Mouse (Mus musculus) cerebellum, adult 11-12 months (tissue): ENCODE measurements around the gene Os9.

Experiments
- DNase-seq: peaks from one replicate; pipeline ENCODE4 v3.0.0; 2022

Os9 gene

DNA sequence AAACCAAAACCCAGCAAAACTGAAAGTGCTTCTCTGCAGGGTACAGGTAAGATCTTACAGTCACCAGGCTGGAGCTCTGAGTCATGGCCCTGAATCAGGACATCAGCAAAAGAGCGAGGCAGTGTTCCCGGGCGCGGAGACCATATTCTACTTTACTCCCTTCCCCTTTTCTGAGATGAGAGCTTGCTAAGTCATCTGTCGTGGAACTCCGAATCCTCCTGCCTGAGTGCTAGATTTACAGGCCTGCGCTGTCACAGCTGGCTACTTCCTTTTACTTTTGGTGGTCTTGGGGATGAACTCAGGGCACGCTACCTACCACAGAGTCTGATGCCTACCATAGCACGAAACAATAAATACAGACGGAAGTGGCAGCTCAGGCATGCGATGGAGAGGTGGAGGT, 6.5 kb downstream of the Os9 start:
- no peak for DNase-seq

DNA sequence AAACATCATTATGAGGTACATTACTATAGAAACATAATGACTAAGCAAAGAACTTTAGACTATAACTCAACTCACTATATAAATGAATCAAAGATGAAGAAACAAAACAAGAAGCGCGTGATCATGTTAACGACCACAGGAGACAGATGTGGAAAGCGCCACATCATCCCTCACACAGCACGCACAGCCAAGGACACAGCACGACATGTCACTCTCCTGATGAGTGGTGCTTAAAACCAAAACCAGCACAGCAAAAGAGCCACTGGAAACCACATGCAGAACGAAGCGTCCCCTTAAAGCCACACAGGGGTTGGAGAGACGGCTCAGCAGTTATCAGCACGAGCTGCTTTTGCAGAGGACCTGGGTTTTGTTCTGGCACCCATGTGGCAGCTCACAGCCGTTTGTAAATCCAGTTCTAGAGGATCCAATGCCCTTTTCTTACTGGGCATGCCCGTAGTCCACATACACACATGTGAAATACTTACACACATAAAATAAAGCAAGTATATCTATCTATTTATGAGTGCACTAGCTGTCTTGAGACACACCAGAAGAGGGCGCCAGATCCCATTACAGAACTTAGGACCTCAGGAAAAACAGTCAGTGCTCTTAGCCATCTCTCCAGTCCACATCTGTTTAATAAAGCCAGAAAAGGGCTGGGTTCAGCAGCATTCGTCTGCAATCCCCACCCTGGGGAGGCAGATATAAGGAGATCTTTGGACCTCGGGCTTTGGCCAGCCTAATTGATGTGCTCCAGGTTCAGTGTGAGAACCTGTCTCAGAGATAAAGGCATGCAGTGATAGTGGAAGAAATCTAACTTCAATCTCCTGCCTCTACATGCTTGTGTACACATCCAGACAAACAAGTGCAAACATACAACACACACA, 9.7 kb downstream of the Os9 start:
- DNase-seq = no peak

DNA sequence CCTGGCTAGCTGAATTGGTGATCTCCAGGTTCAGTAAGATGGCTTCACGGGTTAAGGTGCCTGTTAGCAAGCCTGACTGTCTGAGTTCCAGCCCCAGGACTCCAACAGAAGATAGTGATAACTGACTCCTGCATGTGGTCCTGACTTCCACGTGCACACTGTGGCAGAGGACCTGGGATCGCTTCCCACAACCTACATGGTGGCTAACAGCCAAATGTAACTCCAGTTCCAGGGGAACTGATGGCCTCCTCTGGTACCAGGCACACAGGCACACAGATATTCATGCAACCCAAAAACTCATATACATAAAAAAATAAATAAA, 12.7 kb downstream of the Os9 start:
- no peak for DNase-seq

DNA sequence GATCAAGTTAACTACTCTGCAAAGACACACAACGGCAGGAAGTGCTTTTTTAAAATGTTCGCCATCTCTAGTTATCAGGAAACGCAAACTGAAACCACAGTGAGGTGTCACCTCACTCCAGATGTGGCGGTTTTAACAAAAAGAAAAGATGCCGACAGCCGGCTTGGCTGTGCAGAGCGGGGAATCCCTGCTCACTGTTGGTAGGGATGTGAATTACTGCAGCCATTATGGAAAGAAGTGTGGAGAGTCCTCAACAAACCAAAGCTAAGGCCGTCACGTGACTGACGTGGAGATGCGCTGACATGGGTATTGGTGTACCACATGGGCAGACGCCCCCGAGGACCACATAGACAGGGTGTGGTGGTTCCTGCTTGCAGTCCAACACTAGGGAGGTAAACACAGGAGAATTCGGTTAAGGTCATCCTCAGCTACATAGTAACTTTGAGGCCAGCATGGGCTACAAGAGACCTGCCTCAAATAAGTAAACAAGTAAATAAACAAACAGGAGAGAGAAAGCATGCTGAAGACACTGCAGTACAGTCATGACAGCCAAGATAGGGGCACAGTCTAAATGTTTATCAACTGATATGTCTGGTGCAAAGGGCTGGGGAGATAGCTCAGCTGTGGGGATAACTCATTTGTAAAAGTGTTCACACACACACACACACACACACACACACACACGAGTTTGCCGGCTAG, 13.2 kb downstream of the Os9 start:
- DNase-seq = no peak

DNA sequence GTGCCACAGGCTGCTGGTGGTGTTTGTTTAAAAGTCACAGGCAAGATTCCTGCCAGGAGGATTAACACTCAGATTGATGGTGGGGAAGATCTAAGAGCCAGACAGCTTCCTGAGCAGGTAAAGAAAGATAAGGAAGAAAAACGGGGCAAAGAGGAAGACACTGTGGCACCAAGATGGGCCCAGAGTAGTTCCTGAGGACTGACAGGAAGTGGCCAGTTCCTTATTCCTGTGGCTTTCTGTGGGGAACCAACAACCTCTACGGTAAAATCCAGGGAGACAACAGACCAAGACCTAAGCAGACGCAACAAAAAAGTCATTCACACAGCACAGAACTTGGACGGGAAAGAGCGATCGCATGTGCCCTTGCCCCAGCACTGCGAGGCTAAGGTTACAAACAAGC, 17.3 kb downstream of the Os9 start:
- no peak for DNase-seq

DNA sequence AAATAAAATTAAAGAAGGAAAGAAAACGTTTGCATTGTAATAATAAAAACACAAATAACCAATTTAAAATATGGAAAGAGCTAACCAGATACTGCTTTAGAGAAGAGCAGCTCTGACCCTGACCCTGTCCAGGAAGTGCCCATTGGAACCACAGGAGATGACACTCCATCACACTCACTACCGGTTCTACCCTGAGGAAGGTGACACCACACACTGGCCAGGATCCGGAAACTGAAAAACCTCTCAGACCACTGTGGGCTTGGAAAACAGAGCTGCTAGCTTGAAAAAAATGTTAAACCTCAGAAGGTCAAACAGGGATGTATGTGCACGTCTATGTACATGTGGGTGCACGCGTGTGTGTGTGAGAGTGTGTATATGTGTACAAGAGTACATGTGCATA, 19.8 kb downstream of the Os9 start:
- DNase-seq = no peak

DNA sequence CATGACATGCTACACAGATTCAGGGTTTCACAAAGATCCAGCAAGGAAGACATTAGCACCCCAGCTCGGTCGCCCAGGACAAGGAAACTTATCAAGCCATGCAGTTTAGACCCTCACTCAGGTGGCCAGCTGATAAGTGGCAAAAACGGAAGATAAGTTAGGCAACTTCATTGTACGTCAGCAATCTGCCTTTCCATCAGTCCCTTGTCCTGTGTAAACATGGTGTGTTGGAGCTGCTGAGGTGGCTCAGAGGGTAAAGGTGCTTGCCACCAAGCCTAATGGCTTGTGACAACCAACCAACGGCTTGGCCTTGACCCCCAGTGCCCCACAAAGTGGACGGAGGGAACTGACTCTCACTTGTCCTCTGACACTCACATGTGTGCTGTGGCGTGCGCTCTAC, 20.5 kb downstream of the Os9 start:
- DNase-seq = no peak

DNA sequence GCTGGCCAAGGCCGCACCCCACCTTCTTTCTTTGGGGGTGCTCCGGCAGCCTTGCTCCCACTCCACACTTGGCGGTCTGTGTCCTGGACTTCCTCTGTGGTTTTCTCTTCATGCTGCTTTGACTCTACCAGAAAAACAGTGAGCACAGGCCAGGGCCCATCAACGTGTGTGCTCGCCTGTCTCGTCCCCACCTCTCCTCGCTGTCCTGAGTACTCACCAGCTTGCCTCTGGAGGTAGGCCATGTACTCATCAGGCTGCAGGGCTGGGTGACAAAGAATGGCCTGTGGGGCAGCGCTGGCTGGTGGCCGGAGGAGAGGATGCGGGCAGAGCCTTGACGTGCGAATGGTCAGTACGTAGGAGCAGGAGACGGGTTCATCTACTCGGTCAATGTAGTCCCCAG, 21.1 kb downstream of the Os9 start:
- no peak for DNase-seq

DNA sequence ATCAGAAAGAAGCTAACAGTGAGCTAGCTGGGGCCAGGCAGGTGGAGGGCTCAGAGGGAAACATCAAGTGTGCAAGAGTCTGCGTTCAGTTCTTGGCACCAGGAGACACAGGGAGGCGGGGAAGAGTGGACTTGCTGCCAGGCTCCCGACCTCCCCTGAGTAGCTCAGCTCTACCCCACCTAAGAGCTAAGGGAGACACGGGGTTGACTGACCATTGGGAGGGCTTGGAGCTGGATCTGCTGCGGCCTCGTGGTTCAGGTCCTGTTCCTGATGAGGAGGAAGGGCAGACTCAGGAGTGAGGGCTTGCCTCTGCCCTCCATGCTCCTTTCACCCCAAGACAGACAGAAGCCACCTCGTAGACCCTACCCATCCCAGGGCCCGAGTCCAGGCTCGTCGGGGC, 21.7 kb downstream of the Os9 start:
- no peak for DNase-seq

DNA sequence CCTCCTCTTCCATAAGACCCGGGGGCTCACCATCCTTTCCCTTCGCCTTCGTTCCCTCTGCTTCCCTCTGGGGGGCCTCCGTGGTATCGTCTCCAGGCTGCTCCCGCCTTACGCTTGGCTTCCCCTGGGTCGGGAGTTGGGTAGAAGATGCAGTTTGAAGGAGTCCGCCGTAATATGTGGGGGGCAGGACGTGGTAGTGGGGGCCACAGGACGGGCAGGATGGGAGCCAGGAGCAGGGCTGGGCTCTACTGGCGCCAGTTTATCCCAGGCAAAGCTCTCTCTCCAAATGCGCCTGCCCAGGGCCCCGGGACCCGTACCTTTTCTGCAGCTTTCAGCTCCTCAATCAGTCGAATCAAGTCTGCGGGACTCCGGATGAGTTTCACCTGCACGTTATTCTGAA, 22.4 kb downstream of the Os9 start:
- DNase-seq = no peak

DNA sequence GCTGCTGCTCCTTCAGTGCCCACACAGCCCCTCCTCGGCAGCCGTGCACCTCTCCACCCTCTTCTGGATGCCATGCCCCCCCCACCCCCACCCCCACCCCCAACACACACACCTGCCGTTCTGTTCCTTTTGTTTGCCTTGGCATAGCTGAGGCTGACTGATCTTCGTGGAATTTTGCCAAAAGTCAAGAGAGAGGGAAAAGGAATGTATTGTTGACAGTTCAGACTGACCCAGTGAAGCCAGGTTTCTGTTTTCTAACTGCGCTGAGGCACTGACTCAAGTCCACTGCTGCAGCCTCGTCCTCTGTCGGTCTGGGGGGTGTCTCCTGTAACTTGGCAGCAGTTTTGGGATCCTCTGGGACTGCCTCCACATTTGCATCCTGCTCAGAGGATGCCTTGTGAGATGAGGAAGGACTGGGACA, 26.5 kb downstream of the Os9 start:
- peak; percentile 58 for DNase-seq

DNA sequence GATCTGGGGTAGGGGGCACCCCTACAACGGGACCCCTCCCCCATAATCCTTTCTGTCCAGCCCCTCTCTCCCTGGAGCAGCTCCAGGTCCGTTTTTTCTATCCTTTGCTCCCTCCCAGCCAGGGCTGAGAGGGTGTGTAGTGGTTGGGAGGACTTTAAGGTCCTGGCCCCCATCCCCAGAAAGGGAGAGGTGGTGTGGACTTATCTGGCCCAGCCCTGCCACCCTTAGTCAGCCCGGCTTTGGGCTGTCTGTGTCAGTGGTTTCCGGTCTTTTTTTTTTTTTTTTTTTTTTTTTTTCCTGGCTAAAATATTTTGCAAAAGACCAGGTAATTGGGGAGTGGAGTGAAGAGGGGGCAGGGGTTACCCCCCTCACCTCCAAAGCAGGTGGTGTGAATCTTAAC, 28.2 kb downstream of the Os9 start:
- peak; percentile 35 for DNase-seq

DNA sequence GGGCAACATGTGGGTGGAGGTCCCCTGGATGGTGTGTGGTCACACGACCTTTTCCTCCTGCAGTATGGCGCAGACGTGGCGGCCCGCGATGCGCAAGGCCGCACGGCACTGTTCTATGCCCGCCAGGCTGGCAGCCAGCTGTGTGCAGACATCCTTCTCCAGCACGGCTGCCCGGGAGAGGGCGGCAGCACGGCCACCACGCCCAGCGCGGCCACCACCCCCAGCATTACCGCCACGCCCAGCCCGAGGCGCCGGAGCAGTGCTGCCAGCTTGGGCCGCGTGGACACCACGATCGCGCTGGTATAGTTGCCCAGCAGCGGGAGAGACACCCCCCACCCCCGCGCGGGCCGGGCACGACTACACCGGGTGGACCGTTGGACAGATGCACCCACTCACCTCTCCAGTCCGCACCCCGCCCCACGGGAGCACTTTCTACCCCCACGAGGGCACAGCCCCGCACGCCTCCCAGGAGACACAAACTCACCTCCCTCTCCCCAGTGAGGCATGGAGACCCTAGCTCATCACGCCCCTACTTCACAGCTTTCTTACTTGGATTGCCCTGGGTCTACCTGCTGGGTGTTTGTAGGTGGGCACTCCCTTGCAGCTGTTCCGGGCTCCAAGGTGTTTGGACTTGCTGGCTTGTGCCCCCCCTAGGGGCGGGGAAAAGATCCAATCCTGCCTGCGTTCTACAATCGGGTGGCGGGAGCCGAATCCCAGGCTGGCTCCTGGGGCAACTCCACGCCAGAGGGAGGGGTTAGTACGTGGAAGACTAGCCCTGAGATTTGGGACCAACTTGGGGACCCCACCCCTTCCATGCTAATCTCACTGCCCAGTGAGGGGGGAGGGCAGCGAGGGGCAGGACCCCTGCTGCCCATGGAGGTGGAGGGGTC, 29.2 kb downstream of the Os9 start:
- peak; percentile 52 for DNase-seq

DNA sequence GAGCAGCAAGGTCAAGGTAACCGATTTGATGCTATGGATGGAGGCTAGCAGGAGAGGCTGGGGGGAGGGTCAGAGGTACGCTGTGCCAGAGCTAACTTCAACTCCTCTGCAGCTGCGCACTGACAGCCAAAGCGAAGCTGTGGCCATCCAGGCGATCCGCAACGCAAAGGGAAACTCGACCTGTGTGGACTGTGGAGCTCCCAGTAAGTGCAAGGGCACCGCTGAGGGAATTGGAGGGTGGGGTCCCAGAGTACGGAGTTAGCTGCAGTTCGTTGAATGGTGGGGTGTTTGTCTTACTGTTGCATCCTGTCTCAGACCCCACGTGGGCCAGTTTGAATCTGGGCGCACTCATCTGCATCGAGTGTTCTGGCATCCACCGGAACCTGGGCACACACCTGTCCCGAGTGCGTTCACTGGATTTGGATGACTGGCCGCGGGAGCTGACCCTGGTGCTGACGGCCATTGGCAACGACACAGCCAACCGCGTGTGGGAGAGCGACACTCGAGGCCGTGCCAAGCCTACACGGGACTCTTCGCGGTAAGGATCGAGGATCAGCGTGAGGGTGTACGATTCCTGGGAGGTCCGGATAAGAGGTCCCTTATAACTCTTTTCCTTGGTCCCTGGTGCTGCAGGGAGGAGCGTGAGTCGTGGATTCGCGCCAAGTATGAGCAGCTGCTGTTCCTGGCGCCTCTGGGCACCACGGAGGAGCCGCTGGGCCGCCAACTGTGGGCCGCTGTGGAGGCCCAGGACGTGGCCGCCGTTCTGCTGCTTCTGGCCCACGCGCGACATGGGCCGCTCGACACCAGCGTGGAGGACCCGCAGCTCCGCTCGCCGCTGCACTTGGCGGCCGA, 30.1 kb downstream of the Os9 start:
- peak; percentile 52 for DNase-seq

DNA sequence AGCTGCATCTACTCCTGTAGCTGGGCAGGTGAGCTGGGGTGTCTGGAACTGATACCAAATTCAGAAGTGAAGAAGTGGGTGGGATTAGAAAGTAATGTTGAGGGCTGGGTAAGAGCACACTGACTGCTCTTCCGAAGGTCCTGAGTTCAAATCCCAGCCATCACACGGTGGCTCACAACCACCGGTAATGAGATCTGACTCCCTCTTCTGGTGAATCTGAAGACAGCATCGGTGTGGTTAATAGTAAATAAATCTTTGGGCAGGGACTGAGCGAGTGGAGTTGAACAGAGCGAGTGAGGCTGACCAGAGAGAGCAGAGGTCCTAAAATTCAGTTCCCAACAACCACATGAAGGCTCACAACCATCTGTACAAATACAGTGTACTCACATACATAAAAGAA, 35.3 kb downstream of the Os9 start:
- DNase-seq = no peak

DNA sequence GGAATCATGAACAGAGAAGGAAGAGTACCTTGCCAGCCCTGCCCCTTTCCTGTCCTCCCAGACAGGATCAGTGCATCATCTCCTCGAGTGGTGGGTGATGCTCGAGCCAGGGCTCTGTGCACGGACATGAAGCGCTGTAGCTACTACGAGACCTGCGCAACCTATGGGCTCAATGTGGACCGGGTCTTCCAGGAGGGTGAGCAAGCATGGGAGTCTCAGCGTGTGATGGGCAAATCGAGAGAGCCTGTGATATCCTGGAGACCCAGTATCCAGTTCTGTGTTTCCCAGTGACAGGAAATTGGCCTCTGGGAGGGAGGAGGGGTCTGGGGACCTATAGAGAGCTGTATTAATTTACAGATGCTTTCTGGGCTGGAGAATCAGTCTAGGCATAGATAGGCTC, 35.9 kb downstream of the Os9 start:
- DNase-seq = peak; percentile 36

DNA sequence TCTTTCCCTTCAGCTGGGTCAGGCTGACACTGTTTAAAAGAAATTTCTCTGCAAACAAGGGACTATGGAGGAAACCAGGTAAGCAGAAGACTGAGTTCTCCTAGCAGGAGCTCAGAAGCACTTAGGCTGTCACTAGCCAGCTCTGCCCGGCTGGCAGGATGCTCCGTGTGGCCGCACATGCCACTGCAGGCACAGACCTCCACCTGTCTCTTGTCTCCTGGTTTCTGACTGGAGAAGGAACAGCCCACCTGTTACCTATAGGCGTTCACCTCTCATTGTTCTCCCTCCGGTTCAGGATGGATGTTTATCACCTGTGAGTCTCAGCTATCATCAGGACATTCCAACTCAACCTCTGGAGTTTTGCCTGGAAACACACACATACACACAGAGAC, 37.0 kb downstream of the Os9 start:
- DNase-seq = no peak

DNA sequence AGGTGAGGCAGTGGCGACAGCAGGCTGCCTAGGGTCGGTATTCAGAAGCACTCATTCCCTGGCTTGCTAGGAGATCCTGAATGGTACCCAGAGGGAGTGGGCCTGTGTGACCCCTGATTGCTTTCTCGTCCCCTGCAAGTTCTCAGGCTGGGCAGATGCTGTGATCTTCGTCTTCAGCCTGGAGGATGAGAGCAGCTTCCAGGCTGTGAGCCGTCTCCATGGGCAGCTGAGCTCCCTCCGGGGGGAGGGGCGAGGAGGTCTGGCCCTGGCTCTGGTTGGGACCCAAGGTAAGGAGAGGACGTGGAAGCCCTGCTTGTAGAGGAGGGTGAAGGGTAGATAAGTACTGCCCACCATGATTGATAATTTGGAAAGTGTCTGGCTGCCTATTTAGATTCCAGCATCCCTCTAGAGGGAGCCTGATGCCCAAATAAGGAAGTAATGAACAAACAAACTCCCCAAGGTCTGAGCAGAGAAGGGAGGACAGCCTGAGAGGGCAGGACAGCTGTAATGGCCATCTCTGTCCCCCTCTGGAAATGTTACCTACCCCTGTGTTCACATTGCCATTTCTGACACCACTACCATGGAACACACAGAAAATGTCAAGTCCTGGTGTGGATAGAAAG, 37.5 kb downstream of the Os9 start:
- no peak for DNase-seq

DNA sequence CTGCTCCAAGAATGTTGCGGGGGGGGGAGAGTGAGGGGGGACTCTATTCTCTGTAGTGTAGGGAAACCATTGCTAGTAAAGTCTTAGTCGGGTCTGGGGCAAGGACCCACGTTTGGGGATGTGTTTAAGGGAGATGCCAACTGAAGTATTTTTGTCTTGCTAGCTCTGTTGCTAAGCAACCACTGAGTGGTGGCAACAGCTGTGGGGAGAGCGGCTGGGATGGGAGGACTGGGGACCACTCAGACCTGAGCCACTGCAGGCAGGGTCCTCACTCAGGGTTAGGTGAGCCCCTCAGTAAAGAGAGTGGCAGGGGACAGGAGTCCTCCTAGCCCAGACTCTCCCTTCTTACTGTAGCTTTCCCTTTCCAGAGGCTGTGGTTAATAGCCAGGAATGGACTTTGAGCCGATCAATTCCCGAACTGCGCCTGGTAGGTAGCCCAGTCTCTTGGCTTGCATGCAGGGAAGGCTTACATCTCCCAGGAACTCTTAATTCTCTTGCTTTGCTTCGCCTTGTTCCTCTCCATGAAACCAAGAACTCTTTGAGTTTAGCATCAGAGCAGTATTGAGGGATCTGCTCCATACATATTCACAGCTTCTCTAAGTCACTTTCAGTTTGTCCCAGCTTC, 38.8 kb downstream of the Os9 start:
- no peak for DNase-seq

DNA sequence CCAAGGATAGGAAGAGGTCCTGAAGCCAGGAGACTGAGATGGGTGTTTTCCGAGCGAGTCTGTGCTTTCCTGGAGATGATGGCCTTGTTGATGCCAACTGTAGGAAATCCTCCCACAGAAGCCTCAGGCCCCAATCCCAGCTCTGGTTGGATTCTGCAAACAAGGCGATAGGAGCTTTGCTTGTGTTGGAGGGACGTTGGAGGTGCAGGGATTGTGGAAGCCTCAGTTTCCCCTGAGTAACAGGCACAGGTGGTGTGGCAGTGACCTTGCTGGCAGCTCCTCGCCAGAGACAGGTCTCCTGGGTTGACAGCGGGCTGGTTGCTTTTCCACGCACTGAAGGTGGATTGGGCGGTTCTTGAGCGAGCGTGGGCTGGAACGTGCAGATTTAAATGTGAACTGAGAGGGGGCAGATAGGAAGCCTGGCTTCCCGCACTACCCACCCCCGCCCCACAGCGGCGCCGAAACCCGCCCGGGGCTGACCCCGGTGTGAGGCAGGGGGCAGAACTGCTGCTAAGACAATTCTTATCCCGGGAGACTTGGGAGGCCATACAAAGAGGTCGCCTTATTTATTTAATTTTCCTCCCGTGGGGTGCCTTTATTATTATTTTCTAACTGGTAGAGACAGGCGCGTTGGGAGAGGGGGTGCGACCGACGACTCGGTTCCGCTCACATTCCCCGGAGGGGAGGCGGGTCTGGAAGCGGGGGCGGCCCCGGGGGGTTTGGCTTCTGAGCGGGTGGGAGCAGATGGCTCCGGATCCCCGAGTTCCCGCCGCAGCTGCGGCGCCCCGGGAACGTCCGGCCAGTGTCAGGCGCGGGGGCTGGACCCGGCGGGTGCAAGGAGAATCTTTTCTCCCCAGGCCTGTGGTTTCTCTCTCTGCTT, 39.8 kb downstream of the Os9 start:
- DNase-seq = peak; percentile 78
